Mouse (Mus musculus): Measurements from ENCODE around the gene Cd52.

The Cd52 gene

DNA sequence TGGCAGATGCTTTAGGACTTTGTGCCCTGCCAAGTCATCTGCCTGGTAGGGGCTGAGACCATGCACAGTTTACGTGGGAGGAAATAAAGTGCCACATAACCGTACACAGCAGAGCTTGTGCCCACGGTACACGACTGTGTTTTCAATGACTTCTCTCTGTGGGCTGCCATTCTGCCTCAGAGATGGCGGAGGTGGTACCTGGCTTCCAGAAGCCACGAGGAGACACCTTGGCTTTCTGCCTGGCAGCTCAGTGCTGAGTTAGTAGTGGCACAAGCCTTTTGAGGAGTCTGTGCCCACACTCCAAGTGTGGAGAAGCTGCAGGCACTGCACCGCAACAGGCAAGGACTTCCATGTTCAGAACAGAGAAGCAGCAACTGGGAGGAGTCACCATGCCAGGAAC lies 12.8 kb upstream of the Cd52 start:
- TF ChIP-seq GATA4 (IDR thresholded peaks at IDR 0.05; ENCODE audit: insufficient replicate concordance, low read length), result no peak

GRCm38 (mm10) chr4:134106105-134106504 lies 11.2 kb upstream of the Cd52 start:
- no peak for TF ChIP-seq GATA4 (IDR thresholded peaks at IDR 0.05; ENCODE audit: insufficient replicate concordance, low read length)

DNA sequence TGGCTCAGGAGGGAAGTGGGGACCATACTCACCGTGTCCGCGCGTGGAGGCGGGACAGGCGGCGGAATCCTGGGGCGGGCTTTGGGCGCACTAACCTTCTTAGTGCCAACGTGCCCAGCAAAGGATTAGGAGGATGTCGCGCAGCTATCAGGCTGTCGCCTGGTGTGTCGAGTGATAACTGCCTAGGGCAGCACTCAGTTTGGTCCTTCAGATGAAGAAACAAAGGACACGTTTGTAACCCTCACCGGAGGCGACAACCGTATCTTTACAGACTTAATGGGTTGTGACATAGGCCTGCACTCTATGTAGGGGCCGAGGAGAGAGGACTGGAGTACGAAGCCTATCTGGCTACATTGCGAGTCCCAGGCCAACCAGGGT lies 7.8 kb upstream of the Cd52 start:
- no peak for TF ChIP-seq GATA4 (IDR thresholded peaks at IDR 0.05; ENCODE audit: insufficient replicate concordance, low read length)

DNA sequence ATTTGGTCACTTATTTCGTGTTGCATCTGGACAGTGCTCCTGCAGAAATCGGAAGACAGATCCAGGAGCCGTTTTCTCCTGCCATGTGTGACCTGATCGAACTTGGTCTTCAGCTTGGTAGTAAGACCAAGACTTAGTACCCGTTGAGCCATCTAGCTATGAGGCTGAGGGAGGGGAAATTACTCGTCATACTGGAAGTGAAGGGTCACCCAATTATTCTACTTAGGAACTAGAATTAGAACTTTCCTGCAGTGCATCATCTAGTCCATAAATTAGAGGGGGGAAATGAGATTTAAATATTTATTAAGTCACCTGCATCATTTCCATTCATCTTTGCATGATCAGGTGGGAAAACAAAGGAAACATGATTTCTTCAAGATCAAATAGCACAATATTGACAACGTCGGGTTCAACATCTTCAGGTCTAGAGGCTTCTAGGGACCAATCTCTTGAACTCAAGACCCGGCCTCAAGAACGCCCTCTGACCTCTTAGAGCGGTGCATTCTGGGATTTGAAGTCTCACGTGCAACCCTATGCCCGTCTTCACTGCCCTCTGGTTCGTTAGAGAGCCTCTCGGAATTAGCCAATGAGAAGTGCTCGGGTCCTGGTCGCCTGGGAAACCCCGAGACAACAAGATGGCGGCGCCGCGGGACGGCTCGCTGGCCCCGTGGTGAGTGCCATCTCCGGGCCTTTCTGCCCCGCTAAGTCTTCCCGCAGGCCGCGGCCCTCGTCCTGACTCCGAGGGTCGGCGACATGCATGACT lies 7.3 kb upstream of the Cd52 start, which contains the start of gene Ubxn11:
Ubxn11 (plus strand) TSS at position 592 of the 763 bp plus-strand sequence.
- no peak for TF ChIP-seq GATA4 (IDR thresholded peaks at IDR 0.05; ENCODE audit: insufficient replicate concordance, low read length)

GRCm38 (mm10) chr4:134100245-134100644 lies 5.4 kb upstream of the Cd52 start:
- TF ChIP-seq GATA4 (IDR thresholded peaks at IDR 0.05; ENCODE audit: insufficient replicate concordance, low read length), result no peak

GRCm38 (mm10) chr4:134098628-134099027 lies 3.7 kb upstream of the Cd52 start:
- no peak for TF ChIP-seq GATA4 (IDR thresholded peaks at IDR 0.05; ENCODE audit: insufficient replicate concordance, low read length)

DNA sequence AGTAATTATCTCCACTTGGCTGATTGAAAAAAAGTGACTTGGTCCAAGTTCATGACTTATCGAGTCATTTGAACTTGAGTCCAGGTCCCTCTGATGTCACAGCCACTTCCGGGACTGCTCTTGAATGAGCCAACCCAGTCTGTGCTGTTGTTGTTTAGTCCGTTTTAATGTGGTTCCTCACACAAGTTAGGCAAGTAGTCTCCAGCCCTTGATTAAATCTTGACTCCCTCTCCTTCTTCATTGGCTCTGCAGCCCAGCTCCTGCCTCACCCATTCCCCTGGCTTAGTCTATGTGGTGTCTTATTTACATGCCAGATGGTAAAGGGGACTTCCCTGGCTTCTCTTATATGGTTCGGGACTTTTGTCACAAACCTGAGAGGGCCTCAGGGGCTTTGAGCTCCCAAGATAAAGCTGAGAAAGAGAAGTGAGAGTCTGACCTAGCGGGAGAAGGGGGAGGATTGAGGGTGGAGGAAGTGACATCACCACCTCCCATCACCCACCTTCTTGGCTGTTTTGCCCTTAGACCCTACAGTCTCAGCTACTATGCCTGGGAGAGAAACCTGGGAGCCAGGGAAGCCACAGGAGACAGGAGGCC lies 2.2 kb upstream of the Cd52 start:
- TF ChIP-seq GATA4 (IDR thresholded peaks at IDR 0.05; ENCODE audit: insufficient replicate concordance, low read length), result no peak

GRCm38 (mm10) chr4:134096120-134096519 lies 1.2 kb upstream of the Cd52 start:
- no peak for TF ChIP-seq GATA4 (IDR thresholded peaks at IDR 0.05; ENCODE audit: insufficient replicate concordance, low read length)

DNA sequence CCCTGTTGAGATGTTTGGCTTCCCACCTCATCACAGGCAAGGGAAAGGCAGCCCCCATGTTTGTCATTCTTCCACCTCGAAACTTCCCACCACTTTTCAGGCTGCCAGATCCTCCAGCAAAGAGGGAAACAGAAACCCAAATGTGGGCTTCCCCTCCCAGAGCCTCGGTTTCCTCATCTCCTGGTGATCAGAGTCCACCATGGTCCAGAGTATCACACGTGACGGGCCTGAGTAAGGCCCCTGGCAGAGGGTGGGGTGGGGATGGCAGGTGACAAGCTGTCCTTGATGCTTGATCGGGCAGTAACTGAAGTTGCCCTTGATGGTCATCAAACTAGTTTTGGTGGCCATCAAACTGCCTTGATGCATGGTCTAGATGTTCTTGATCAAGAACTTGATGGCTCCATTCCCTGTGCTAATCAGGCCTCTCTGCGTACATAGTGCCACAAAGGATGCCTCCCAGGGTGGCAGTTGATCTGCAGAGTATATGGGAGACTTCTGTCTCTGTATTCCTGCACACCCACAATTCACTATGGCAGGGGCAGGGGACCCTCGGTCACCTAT lies 798 bp downstream of the Cd52 start:
- TF ChIP-seq GATA4 (IDR thresholded peaks at IDR 0.05; ENCODE audit: insufficient replicate concordance, low read length), result no peak

GRCm38 (mm10) chr4:134092382-134093288 lies 2.2 kb downstream of the Cd52 start:
- TF ChIP-seq GATA4 (IDR thresholded peaks at IDR 0.05; ENCODE audit: insufficient replicate concordance, low read length), result no peak

GRCm38 (mm10) chr4:134091225-134091529 lies 3.7 kb downstream of the Cd52 start:
- no peak for TF ChIP-seq GATA4 (IDR thresholded peaks at IDR 0.05; ENCODE audit: insufficient replicate concordance, low read length)

GRCm38 (mm10) chr4:134090521-134091224 lies 4.2 kb downstream of the Cd52 start:
- no peak for TF ChIP-seq GATA4 (IDR thresholded peaks at IDR 0.05; ENCODE audit: insufficient replicate concordance, low read length)

- TF ChIP-seq GATA4 (IDR thresholded peaks at IDR 0.05; ENCODE audit: insufficient replicate concordance, low read length), result no peak
Observed at GRCm38 (mm10) chr4:134089029-134089428, 5.9 kb downstream of the Cd52 start.

- no peak for TF ChIP-seq GATA4 (IDR thresholded peaks at IDR 0.05; ENCODE audit: insufficient replicate concordance, low read length)
Observed at GRCm38 (mm10) chr4:134087412-134087811, 7.5 kb downstream of the Cd52 start.

DNA sequence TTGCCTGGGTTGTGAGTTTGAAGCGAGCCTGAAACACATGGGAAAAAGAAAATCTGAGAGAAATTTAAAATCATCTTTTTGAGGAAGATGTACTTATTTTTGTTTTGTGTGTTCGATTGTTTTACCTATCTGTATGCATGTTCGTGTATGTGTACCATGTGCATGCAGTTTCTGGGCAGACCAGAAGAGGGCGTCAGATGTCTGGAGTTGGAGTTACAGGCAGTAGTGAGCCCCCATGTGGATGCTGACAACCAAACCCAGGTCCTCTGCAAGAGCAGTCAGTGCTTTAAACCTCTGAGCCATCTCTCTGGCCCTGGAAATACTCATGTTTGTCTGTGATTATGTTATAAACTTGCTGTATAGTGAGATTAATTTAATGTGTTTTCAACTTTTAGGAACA lies 9.9 kb downstream of the Cd52 start:
- no peak for TF ChIP-seq GATA4 (IDR thresholded peaks at IDR 0.05; ENCODE audit: insufficient replicate concordance, low read length)
